Mouse (Mus musculus) liver, postnatal 0 days (tissue): ENCODE data around the gene Cfap161.

Source experiments
- CTCF ChIP-seq: sonication (generic); IDR thresholded peaks from 2 replicates; pipeline ENCODE4 v1.5.1; 2016; ENCODE audit warnings: antibody characterized with exemption, low read depth
- EP300 ChIP-seq: IDR thresholded peaks from 2 replicates; pipeline ENCODE4 v1.6.1; 2016; ENCODE audit warnings: antibody characterized with exemption, low read depth, mild to moderate bottlenecking

DNA sequence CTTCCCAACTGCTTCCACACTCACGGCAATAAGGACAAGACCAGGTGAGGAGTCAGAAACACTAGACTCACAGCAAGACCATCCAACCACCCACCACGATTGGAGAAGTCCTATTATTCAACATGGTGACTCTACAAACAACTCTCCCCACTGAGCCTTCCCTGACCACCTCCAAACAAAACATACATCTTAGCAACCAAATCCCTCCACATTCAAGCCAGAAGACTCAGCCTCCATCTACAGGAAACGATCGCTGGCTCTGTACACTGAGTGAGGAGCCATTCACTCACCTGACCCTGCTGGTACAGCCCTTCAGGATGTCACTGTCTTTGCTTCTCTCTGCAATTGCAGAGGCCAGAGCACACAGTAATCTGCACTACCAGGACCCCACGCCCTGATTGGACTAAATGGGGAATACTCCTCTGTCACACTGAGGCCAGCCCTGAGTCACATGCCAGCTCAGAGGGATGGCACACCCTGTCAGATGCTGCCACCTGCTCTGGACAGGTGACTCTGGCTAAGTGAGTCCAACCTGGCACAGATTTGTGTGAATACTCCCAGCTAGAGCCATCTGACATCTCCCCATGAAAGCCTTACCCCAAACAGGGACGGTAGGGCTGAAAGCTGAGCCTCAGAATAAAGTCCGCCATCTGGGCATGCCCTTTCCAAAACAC is 59.4 kb downstream of the Cfap161 start:
- TF ChIP-seq CTCF = no peak
- no peak for TF ChIP-seq EP300
